Mouse (Mus musculus): ENCODE results near the gene Dmrt1. TPM values are rescaled to one million over a fixed set of nuclear protein-coding genes. Genes with fewer than 3 reads are reported as not detected.
"Not testable (repeated sequence)": the region's sequence is repeated elsewhere in the genome, so short reads cannot be mapped to it uniquely, and the experiment has no call there.

Dmrt1 gene
- polyA plus RNA-seq (2015; fragmentation: Nextera tagmentation; extraction: Ambion mirVana), result 0.50 and 0.61 TPM in 2 replicates

- H3K27me3 ChIP-seq, result peaks cover 76% of the 10 kb centered on the region
- H3K9ac ChIP-seq, result no peak within 1 kb of the TSS
- H3K4me1 ChIP-seq, result peaks cover 19% of the 10 kb centered on the region
- 1% methylated on average over 64 of the region's 64 CpGs for WGBS
- H3K4me2 ChIP-seq, result peak within 1 kb of the TSS; percentile 54
- H3K36me3 ChIP-seq (ENCODE audit: poor library complexity, severe bottlenecking), result no peaks in the 10 kb centered on the region
- H3K27ac ChIP-seq, result no peak within 1 kb of the TSS
- peak; percentile 53 for ATAC-seq
- no peaks in the 10 kb centered on the region for H3K9me3 ChIP-seq (replicated peaks)
- H3K4me3 ChIP-seq, result peak within 1 kb of the TSS; percentile 30
Measured at GRCm38 (mm10) chr19:25505360-25506196, at the start of gene Dmrt1. TSS of gene Dmrt1 (plus strand) at chr19:25505618.

- H3K4me2 ChIP-seq, result no peak overlapping the region
Measured at GRCm38 (mm10) chr19:25460760-25461159, 44.7 kb upstream of the Dmrt1 start.

GRCm38 (mm10) chr19:25461553-25462320 is 43.7 kb upstream of the Dmrt1 start:
- Histone ChIP-seq H3K27ac (no peak overlapping the region), H3K4me3 (no peak overlapping the region), H3K9me3 (replicated peaks) (0 out of 2 replicates have a peak, but pooled peaks cover 3% of the 10 kb centered on the region), H3K9ac (0 out of 2 replicates have a peak overlapping the region, but pooled peaks have one; percentile 6), H3K4me1 (peaks cover 13% of the 10 kb centered on the region; the same call in 1 of the 2 replicates), H3K4me2 (peak overlapping the region; percentile 24), H3K27me3 (no peaks in the 10 kb centered on the region), H3K36me3 (ENCODE audit: poor library complexity, severe bottlenecking) (no peaks in the 10 kb centered on the region)
- peak; percentile 82 for ATAC-seq
- WGBS, result 41% methylated on average over 20 of the region's 20 CpGs

More at GRCm38 (mm10) chr19:25460760-25461159, 44.7 kb upstream of the Dmrt1 start:
- 93% methylated on average over 8 of the region's 8 CpGs for WGBS
- ATAC-seq, result no peak
- Histone ChIP-seq H3K4me1 (peaks cover 13% of the 10 kb centered on the region; the same call in 1 of the 2 replicates), H3K9me3 (replicated peaks) (0 out of 2 replicates have a peak, but pooled peaks cover 3% of the 10 kb centered on the region), H3K27ac (no peak overlapping the region), H3K9ac (no peak overlapping the region), H3K36me3 (ENCODE audit: poor library complexity, severe bottlenecking) (no peaks in the 10 kb centered on the region), H3K27me3 (no peaks in the 10 kb centered on the region), H3K4me3 (no peak overlapping the region)

DNA sequence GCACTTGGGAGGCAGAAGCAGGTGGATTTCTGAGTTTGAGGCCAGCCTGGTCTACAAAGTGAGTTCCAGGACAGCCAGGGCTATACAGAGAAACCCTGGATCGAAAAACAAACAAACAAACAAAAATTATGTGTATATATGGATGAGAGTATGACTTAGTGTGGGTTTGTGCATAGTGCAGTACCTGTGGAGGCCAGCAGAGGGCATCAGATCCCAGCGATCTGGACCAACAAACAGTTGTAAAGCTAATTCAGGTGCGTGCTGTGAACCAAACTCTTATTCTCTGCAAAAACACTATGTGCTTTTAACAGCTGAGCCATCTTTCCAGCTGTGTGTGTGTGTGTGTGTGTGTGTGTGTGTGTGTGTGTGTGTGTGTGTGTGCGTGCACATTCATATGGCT is 29.6 kb upstream of the Dmrt1 start:
- 62% methylated on average over 4 of the region's 4 CpGs for WGBS
- ATAC-seq; H3K27me3 ChIP-seq; H3K4me3 ChIP-seq; H3K36me3 ChIP-seq (ENCODE audit: poor library complexity, severe bottlenecking); H3K9ac ChIP-seq; H3K4me2 ChIP-seq; H3K4me1 ChIP-seq; H3K9me3 ChIP-seq (replicated peaks); H3K27ac ChIP-seq: not testable (repeated sequence)

- no peak for ATAC-seq
- Histone ChIP-seq H3K4me3 (no peak overlapping the region), H3K9ac (no peak overlapping the region), H3K27me3 (no peaks in the 10 kb centered on the region), H3K36me3 (ENCODE audit: poor library complexity, severe bottlenecking) (no peaks in the 10 kb centered on the region), H3K4me2 (no peak overlapping the region), H3K27ac (no peak overlapping the region), H3K9me3 (replicated peaks) (no peaks in the 10 kb centered on the region), H3K4me1 (no peaks in the 10 kb centered on the region)
- WGBS, result 59% methylated on average over 5 of the region's 5 CpGs
Measured at GRCm38 (mm10) chr19:25479152-25479669, 26.2 kb upstream of the Dmrt1 start.

DNA sequence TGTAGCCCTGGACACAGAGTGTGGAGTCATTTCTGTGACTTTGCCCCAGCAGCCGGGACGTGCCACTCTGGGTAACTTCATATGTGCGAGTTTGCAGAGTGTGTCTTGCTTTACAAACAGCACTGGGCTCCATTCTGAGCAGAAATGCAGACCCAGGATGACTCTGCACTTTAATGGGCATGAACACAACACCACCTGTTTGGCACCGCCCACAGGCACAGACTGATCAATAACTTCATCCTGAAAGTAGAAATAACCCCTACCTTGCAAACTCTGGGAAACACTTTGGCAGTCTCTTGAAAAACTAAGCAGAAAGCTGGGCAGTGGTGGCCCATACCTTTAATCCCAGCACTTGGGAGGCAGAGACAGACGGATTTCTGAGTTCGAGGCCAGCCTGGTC is 24.6 kb upstream of the Dmrt1 start:
- no peak overlapping the region for H3K4me3 ChIP-seq

DNA sequence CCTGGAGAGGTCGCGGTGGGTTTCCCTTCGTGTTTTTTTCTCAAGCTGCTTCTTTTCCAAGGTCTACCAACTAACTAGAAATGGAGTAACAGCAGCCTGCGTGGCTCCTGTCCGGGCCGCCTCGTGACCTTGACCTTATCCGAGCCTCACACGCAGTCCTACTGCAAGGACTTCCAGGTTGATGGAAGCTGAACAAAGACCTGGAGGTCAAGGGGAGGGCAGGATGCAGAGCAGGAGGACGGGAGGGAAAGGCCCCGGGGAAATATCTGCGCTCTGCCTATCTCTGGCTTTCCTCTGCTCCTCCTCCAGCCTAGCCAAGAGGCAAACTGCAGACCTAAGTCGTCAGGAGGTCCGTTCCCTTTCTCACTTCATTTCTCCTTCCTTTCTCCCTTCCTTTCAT is 18.9 kb upstream of the Dmrt1 start:
- Histone ChIP-seq H3K36me3 (ENCODE audit: poor library complexity, severe bottlenecking) (no peaks in the 10 kb centered on the region), H3K4me3 (no peak overlapping the region), H3K4me1 (no peaks in the 10 kb centered on the region), H3K9ac (no peak overlapping the region), H3K27me3 (peaks cover 20% of the 10 kb centered on the region), H3K9me3 (replicated peaks) (no peaks in the 10 kb centered on the region), H3K4me2 (no peak overlapping the region), H3K27ac (no peak overlapping the region; the same call in 1 of the 2 replicates)
- no peak for ATAC-seq
- 32% methylated on average over 14 of the region's 14 CpGs for WGBS

More for the DNA sequence above, 24.6 kb upstream of the Dmrt1 start:
- Histone ChIP-seq H3K4me2 (no peak overlapping the region), H3K36me3 (ENCODE audit: poor library complexity, severe bottlenecking) (no peaks in the 10 kb centered on the region), H3K27ac (no peak overlapping the region), H3K27me3 (peaks cover 2% of the 10 kb centered on the region), H3K4me1 (no peaks in the 10 kb centered on the region), H3K9me3 (replicated peaks) (no peaks in the 10 kb centered on the region), H3K9ac (no peak overlapping the region)
- 85% methylated on average over 6 of the region's 6 CpGs for WGBS
- ATAC-seq, result no peak

- Histone ChIP-seq H3K27me3 (peaks cover 20% of the 10 kb centered on the region), H3K27ac (no peak overlapping the region), H3K4me1 (no peaks in the 10 kb centered on the region), H3K9me3 (replicated peaks) (no peaks in the 10 kb centered on the region), H3K4me3 (no peak overlapping the region), H3K4me2 (no peak overlapping the region), H3K36me3 (ENCODE audit: poor library complexity, severe bottlenecking) (no peaks in the 10 kb centered on the region), H3K9ac (no peak overlapping the region)
- WGBS, result 32% methylated on average over 1 of the region's 1 CpGs
- no peak for ATAC-seq
Measured at GRCm38 (mm10) chr19:25487350-25487749, 18.1 kb upstream of the Dmrt1 start.

- WGBS, result 10% methylated on average over 2 of the region's 2 CpGs
- no peaks in the 10 kb centered on the region for H3K4me1 ChIP-seq
- H3K27me3 ChIP-seq, result peaks cover 20% of the 10 kb centered on the region
- H3K4me2 ChIP-seq, result no peak overlapping the region
- H3K9me3 ChIP-seq (replicated peaks), result no peaks in the 10 kb centered on the region
- no peak overlapping the region for H3K4me3 ChIP-seq
- no peak overlapping the region for H3K9ac ChIP-seq
- no peak for ATAC-seq
- no peak overlapping the region for H3K27ac ChIP-seq
- no peaks in the 10 kb centered on the region for H3K36me3 ChIP-seq (ENCODE audit: poor library complexity, severe bottlenecking)
Measured at GRCm38 (mm10) chr19:25488546-25488945, 16.9 kb upstream of the Dmrt1 start.

GRCm38 (mm10) chr19:25489546-25489945 is 15.9 kb upstream of the Dmrt1 start:
- Histone ChIP-seq H3K4me1 (no peaks in the 10 kb centered on the region), H3K27ac (no peak overlapping the region), H3K27me3 (peaks cover 20% of the 10 kb centered on the region), H3K9me3 (replicated peaks) (no peaks in the 10 kb centered on the region), H3K4me3 (no peak overlapping the region), H3K36me3 (ENCODE audit: poor library complexity, severe bottlenecking) (no peaks in the 10 kb centered on the region), H3K9ac (no peak overlapping the region), H3K4me2 (no peak overlapping the region)
- no peak for ATAC-seq
- WGBS, result 20% methylated on average over 2 of the region's 2 CpGs

- 78% methylated on average over 6 of the region's 6 CpGs for WGBS
- H3K27me3 ChIP-seq, result 0 out of 2 replicates have a peak, but pooled peaks cover under 1% of the 10 kb centered on the region
- no peak overlapping the region for H3K4me3 ChIP-seq
- no peak overlapping the region for H3K9ac ChIP-seq
- H3K4me1 ChIP-seq, result no peaks in the 10 kb centered on the region
- H3K27ac ChIP-seq, result no peak overlapping the region
- H3K36me3 ChIP-seq (ENCODE audit: poor library complexity, severe bottlenecking), result no peaks in the 10 kb centered on the region
- no peak overlapping the region for H3K4me2 ChIP-seq
- no peaks in the 10 kb centered on the region for H3K9me3 ChIP-seq (replicated peaks)
- no peak for ATAC-seq
Measured at GRCm38 (mm10) chr19:25497434-25497833, 8.0 kb upstream of the Dmrt1 start.

DNA sequence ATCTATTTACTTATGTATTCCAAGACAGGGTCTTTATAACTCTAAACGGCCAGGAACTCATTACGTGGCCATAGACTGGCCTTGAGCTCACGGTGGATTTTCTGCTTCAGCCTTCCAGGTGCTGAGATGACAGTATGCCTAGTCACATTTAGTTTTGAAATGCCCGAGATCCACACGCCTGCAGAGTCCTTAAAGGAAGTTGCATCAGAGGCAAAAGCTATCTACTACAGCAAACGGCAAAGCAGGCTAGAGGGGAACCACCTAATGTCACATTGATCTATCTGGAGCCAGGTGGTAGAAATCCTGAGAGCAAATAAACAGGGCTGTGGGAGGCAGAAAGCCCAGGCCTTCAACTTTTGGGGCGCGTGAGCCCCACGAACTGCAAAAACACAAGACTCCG is 540 bp upstream of the Dmrt1 start:
- ATAC-seq, result no peak
- no peak overlapping the region for H3K4me3 ChIP-seq
- no peaks in the 10 kb centered on the region for H3K36me3 ChIP-seq (ENCODE audit: poor library complexity, severe bottlenecking)
- peaks cover 19% of the 10 kb centered on the region for H3K4me1 ChIP-seq
- H3K27ac ChIP-seq, result no peak overlapping the region
- H3K9me3 ChIP-seq (replicated peaks), result no peaks in the 10 kb centered on the region
- H3K4me2 ChIP-seq, result no peak overlapping the region
- WGBS, result 33% methylated on average over 10 of the region's 10 CpGs
- H3K9ac ChIP-seq, result no peak overlapping the region
- peaks cover 70% of the 10 kb centered on the region for H3K27me3 ChIP-seq

Measured in forebrain, embryonic 13.5 days (tissue).